Mouse (Mus musculus): ENCODE measurements around the gene 4930503B20Rik. TPM values are rescaled to one million over a fixed set of nuclear protein-coding genes. Genes with fewer than 3 reads are reported as not detected.

The 4930503B20Rik gene
- polyA plus RNA-seq, 1 experiment: not detected

DNA sequence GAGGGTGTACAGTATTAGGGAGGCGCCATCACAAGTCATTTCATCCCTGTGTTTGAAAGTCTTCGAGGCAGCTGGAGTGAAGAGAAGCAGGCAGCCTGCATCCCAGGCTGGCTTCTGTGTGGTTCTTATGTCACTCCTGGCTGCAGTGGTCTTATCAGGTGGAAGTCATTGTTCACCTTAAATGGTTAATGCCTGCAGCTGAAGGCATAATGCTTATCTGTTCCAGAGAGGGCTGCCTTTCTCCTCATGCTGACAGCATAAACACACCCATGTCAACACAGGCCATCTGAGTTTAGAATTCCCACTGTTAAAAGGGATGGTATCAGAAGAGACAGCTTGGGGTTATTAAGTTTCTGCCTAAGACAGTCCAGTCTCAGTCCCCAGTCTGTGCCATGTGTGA is 49.9 kb downstream of the 4930503B20Rik start:
- no peak overlapping the region for H3K4me3 ChIP-seq (ENCODE audit: low read depth, low read length)
- TF ChIP-seq EP300 (IDR thresholded peaks at IDR 0.05; ENCODE audit: insufficient read depth, low read depth, low read length): no peak
- TF ChIP-seq POLR2A (IDR thresholded peaks at IDR 0.05; ENCODE audit: insufficient read depth, low read length): no peak
- TF ChIP-seq CTCF (IDR thresholded peaks at IDR 0.05; ENCODE audit: low read depth, low read length): no peak
- no peaks in the 10 kb centered on the region for H3K4me1 ChIP-seq (ENCODE audit: control insufficient read depth, insufficient read depth, low read length)
- H3K27ac ChIP-seq (ENCODE audit: insufficient read depth, low read length): no peak overlapping the region
- no peaks in the 10 kb centered on the region for H3K9me3 ChIP-seq (replicated peaks; ENCODE audit: control insufficient read depth, insufficient read depth, low read length, poor library complexity, severe bottlenecking)
- H3K36me3 ChIP-seq (ENCODE audit: control insufficient read depth, insufficient read depth, low read length, poor library complexity, severe bottlenecking): no peaks in the 10 kb centered on the region
- H3K27me3 ChIP-seq (ENCODE audit: control insufficient read depth, insufficient read depth, low read length, poor library complexity, severe bottlenecking): 0 out of 2 replicates have a peak, but pooled peaks cover 1% of the 10 kb centered on the region
- H3K9ac ChIP-seq (ENCODE audit: low read depth, poor library complexity, severe bottlenecking): no peak overlapping the region

DNA sequence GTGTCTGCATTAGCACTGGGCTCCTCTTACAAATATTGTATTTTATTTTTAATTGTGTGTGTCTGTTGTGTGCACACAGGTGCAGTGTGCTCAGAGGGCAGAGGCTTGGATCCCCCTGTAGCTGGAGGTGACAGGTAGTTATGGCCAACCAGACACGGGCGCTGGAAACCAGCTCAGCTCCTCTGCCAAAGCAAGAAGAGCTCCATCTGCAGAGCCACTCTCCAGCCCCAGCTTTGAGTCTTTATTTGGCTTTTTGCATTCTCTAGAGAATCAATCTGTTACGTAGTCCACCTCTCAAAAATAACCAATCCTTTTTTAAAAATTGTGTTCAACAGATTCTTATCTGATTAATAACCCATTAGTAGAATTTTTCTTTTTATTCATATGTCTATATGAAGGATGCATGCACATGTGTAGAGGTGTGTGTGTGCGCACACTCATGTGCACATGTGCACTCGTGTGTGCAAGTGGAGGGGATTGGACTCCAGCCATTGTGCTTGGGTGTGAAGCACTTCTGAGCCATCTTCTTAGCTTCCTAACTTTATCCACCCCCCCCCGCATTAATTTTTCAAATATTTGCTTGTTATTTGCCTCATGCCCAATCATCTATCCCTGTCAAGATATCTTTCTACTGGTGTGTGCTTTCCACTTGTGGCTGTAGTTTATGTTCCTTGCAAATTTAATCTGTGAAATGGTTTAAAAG is 51.8 kb downstream of the 4930503B20Rik start:
- Histone ChIP-seq H3K27ac (ENCODE audit: insufficient read depth, low read length) (no peak overlapping the region), H3K36me3 (ENCODE audit: control insufficient read depth, insufficient read depth, low read length, poor library complexity, severe bottlenecking) (no peaks in the 10 kb centered on the region), H3K9me3 (replicated peaks; ENCODE audit: control insufficient read depth, insufficient read depth, low read length, poor library complexity, severe bottlenecking) (no peaks in the 10 kb centered on the region), H3K4me1 (ENCODE audit: control insufficient read depth, insufficient read depth, low read length) (no peaks in the 10 kb centered on the region), H3K9ac (ENCODE audit: low read depth, poor library complexity, severe bottlenecking) (no peak overlapping the region), H3K4me3 (ENCODE audit: low read depth, low read length) (no peak overlapping the region), H3K27me3 (ENCODE audit: control insufficient read depth, insufficient read depth, low read length, poor library complexity, severe bottlenecking) (0 out of 2 replicates have a peak, but pooled peaks cover 1% of the 10 kb centered on the region)
- TF ChIP-seq EP300 (IDR thresholded peaks at IDR 0.05; ENCODE audit: insufficient read depth, low read depth, low read length): no peak
- no peak for TF ChIP-seq POLR2A (IDR thresholded peaks at IDR 0.05; ENCODE audit: insufficient read depth, low read length)
- TF ChIP-seq CTCF (IDR thresholded peaks at IDR 0.05; ENCODE audit: low read depth, low read length): no peak

- Histone ChIP-seq H3K27ac (ENCODE audit: insufficient read depth, low read length) (no peak overlapping the region), H3K9me3 (replicated peaks; ENCODE audit: control insufficient read depth, insufficient read depth, low read length, poor library complexity, severe bottlenecking) (no peaks in the 10 kb centered on the region)
- TF ChIP-seq POLR2A (IDR thresholded peaks at IDR 0.05; ENCODE audit: insufficient read depth, low read length) (no peak), CTCF (IDR thresholded peaks at IDR 0.05; ENCODE audit: low read depth, low read length) (no peak), EP300 (IDR thresholded peaks at IDR 0.05; ENCODE audit: insufficient read depth, low read depth, low read length) (no peak)
These were observed 52.7 kb downstream of the 4930503B20Rik start for GRCm38 (mm10) chr3:146598411-146598810.

DNA sequence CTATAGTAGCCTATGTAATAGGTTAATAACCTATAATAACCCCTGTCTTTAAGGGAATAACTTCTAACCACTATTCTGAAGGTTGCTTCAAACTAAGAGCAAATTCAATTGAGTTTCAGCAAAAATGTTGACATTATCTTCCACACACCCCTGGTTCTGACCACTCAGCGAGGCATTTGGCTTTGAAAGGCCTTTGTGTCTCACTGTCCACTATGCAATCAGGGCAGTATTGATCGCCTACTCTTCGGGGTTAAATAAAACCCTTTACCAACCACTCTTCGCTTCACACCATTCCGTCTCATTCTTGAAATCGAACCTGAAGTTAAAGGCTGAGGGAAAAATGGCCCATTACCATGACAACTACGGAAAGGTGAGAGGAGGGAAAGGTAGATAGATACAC is 54.3 kb downstream of the 4930503B20Rik start:
- Histone ChIP-seq H3K4me1 (ENCODE audit: control insufficient read depth, insufficient read depth, low read length) (no peaks in the 10 kb centered on the region), H3K27me3 (ENCODE audit: control insufficient read depth, insufficient read depth, low read length, poor library complexity, severe bottlenecking) (0 out of 2 replicates have a peak, but pooled peaks cover 1% of the 10 kb centered on the region), H3K36me3 (ENCODE audit: control insufficient read depth, insufficient read depth, low read length, poor library complexity, severe bottlenecking) (no peaks in the 10 kb centered on the region), H3K4me3 (ENCODE audit: low read depth, low read length) (no peak overlapping the region), H3K27ac (ENCODE audit: insufficient read depth, low read length) (no peak overlapping the region), H3K9me3 (replicated peaks; ENCODE audit: control insufficient read depth, insufficient read depth, low read length, poor library complexity, severe bottlenecking) (no peaks in the 10 kb centered on the region), H3K9ac (ENCODE audit: low read depth, poor library complexity, severe bottlenecking) (no peak overlapping the region)
- TF ChIP-seq CTCF (IDR thresholded peaks at IDR 0.05; ENCODE audit: low read depth, low read length) (no peak), EP300 (IDR thresholded peaks at IDR 0.05; ENCODE audit: insufficient read depth, low read depth, low read length) (no peak), POLR2A (IDR thresholded peaks at IDR 0.05; ENCODE audit: insufficient read depth, low read length) (no peak)

More at GRCm38 (mm10) chr3:146598411-146598810, 52.7 kb downstream of the 4930503B20Rik start:
- Histone ChIP-seq H3K36me3 (ENCODE audit: control insufficient read depth, insufficient read depth, low read length, poor library complexity, severe bottlenecking) (no peaks in the 10 kb centered on the region), H3K4me1 (ENCODE audit: control insufficient read depth, insufficient read depth, low read length) (no peaks in the 10 kb centered on the region), H3K4me3 (ENCODE audit: low read depth, low read length) (no peak overlapping the region), H3K9ac (ENCODE audit: low read depth, poor library complexity, severe bottlenecking) (no peak overlapping the region), H3K27me3 (ENCODE audit: control insufficient read depth, insufficient read depth, low read length, poor library complexity, severe bottlenecking) (0 out of 2 replicates have a peak, but pooled peaks cover 1% of the 10 kb centered on the region)

DNA sequence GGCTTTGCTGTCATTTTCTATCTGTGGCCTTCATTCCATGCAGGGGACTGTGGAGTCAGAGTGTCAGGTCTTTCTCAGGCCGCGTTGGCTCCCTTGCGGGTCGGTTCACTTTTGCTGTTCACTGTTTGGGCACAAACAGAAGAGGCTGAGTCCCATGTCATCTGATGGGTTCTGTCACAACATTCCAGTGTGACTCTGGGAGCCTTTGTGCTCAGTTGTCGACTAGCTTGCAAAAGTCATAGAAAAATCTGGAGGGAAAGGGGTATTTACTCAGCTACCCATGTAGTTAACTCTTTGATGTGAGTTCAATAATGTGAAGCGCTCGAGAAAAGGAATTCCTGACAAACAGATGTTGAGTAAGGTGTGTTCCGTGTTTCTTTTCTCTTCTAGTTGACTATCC is 54.7 kb downstream of the 4930503B20Rik start:
- Histone ChIP-seq H3K4me3 (ENCODE audit: low read depth, low read length) (no peak overlapping the region), H3K9ac (ENCODE audit: low read depth, poor library complexity, severe bottlenecking) (no peak overlapping the region), H3K27ac (ENCODE audit: insufficient read depth, low read length) (no peak overlapping the region), H3K9me3 (replicated peaks; ENCODE audit: control insufficient read depth, insufficient read depth, low read length, poor library complexity, severe bottlenecking) (no peaks in the 10 kb centered on the region), H3K27me3 (ENCODE audit: control insufficient read depth, insufficient read depth, low read length, poor library complexity, severe bottlenecking) (0 out of 2 replicates have a peak, but pooled peaks cover 1% of the 10 kb centered on the region), H3K36me3 (ENCODE audit: control insufficient read depth, insufficient read depth, low read length, poor library complexity, severe bottlenecking) (no peaks in the 10 kb centered on the region), H3K4me1 (ENCODE audit: control insufficient read depth, insufficient read depth, low read length) (no peaks in the 10 kb centered on the region)
- no peak for TF ChIP-seq CTCF (IDR thresholded peaks at IDR 0.05; ENCODE audit: low read depth, low read length)
- no peak for TF ChIP-seq EP300 (IDR thresholded peaks at IDR 0.05; ENCODE audit: insufficient read depth, low read depth, low read length)
- no peak for TF ChIP-seq POLR2A (IDR thresholded peaks at IDR 0.05; ENCODE audit: insufficient read depth, low read length)

DNA sequence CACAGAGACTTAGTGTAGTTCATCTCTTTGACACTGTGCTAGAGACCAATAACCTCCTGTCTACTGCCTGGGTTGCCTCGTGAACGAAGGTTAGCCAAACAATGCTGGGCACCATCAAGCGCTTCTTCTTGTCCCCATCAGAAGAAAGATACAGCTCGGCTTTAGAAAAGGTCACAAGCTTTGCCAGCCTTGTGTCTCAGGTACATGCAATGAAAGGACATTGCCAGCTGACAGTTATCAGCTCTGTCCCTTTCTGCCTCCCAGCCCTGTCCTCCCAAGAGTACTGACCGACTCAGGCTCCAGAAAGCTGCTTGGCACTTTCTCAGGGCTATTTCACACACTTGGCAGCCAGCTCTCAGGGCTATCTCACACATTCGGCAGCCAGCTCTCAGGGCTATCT is 55.7 kb downstream of the 4930503B20Rik start:
- Histone ChIP-seq H3K27ac (ENCODE audit: insufficient read depth, low read length) (no peak overlapping the region), H3K4me1 (ENCODE audit: control insufficient read depth, insufficient read depth, low read length) (no peaks in the 10 kb centered on the region), H3K27me3 (ENCODE audit: control insufficient read depth, insufficient read depth, low read length, poor library complexity, severe bottlenecking) (0 out of 2 replicates have a peak, but pooled peaks cover 1% of the 10 kb centered on the region), H3K4me3 (ENCODE audit: low read depth, low read length) (no peak overlapping the region), H3K9ac (ENCODE audit: low read depth, poor library complexity, severe bottlenecking) (no peak overlapping the region), H3K9me3 (replicated peaks; ENCODE audit: control insufficient read depth, insufficient read depth, low read length, poor library complexity, severe bottlenecking) (no peaks in the 10 kb centered on the region), H3K36me3 (ENCODE audit: control insufficient read depth, insufficient read depth, low read length, poor library complexity, severe bottlenecking) (no peaks in the 10 kb centered on the region)
- TF ChIP-seq CTCF (IDR thresholded peaks at IDR 0.05; ENCODE audit: low read depth, low read length) (no peak), EP300 (IDR thresholded peaks at IDR 0.05; ENCODE audit: insufficient read depth, low read depth, low read length) (no peak), POLR2A (IDR thresholded peaks at IDR 0.05; ENCODE audit: insufficient read depth, low read length) (no peak)

Other genes starting within 250 kb of the 4930503B20Rik start
- gene Ssx2ip, start 246.7 kb downstream of the 4930503B20Rik start, polyA plus RNA-seq (2011; ENCODE audit: insufficient read depth, insufficient read length, low read depth, missing spikeins): 27.3 and 28.2 TPM in 2 replicates
- 15.1 and 17.1 TPM in 2 replicates for gene Ctbs, start 201.5 kb downstream of the 4930503B20Rik start, polyA plus RNA-seq (2011; ENCODE audit: insufficient read depth, insufficient read length, low read depth, missing spikeins)
- 6.5 and 7.5 TPM in 2 replicates for gene Spata1, start 151.6 kb downstream of the 4930503B20Rik start, polyA plus RNA-seq (2011; ENCODE audit: insufficient read depth, insufficient read length, low read depth, missing spikeins)
- 296 and 330 TPM in 2 replicates for gene Gng5, start 151.5 kb downstream of the 4930503B20Rik start, polyA plus RNA-seq (2011; ENCODE audit: insufficient read depth, insufficient read length, low read depth, missing spikeins)
- gene Rpf1, start 129.9 kb downstream of the 4930503B20Rik start, polyA plus RNA-seq (2011; ENCODE audit: insufficient read depth, insufficient read length, low read depth, missing spikeins): 79.2 and 79.8 TPM in 2 replicates
- not detected in 2 replicates for gene Uox, start 80.9 kb downstream of the 4930503B20Rik start, polyA plus RNA-seq (2011; ENCODE audit: insufficient read depth, insufficient read length, low read depth, missing spikeins)
- gene Dnase2b, start 35.7 kb downstream of the 4930503B20Rik start, polyA plus RNA-seq (2011; ENCODE audit: insufficient read depth, insufficient read length, low read depth, missing spikeins): not detected in 2 replicates
- not detected in 2 replicates for gene Samd13, start 34.3 kb upstream of the 4930503B20Rik start, polyA plus RNA-seq (2011; ENCODE audit: insufficient read depth, insufficient read length, low read depth, missing spikeins)
- gene Prkacb, start 161.7 kb upstream of the 4930503B20Rik start, polyA plus RNA-seq (2011; ENCODE audit: insufficient read depth, insufficient read length, low read depth, missing spikeins): 36.8 and 41.7 TPM in 2 replicates
- gene Ttll7, start 201.1 kb upstream of the 4930503B20Rik start, polyA plus RNA-seq (2011; ENCODE audit: insufficient read depth, insufficient read length, low read depth, missing spikeins): 0.37 and 1.5 TPM in 2 replicates

All from ES-Bruce4 (cell line).